Mouse (Mus musculus) kidney, adult 2 months (tissue): ENCODE results near the gene Abhd16a. TPM values are rescaled to one million over a fixed set of nuclear protein-coding genes. Genes with fewer than 3 reads are reported as not detected.

Source experiments
- DNase-seq: peaks from one replicate; pipeline ENCODE4 v3.0.0; 2021
- H3K27ac ChIP-seq: fragments of 200-500 bp; 2 replicates; pipeline ENCODE4 v1.5.1; 2012; ENCODE audit warnings: low read depth, low read length, control low read depth, inconsistent platforms; ENCODE audit not compliant: insufficient read depth
- H3K27me3 ChIP-seq: fragments of 200-500 bp; replicated peaks from 2 replicates; pipeline ENCODE4 v1.6.1; 2012; ENCODE audit warnings: mild to moderate bottlenecking, moderate library complexity, low read length, inconsistent platforms; ENCODE audit not compliant: control insufficient read depth, insufficient read depth
- H3K36me3 ChIP-seq: fragments of 200-500 bp; 2 replicates; pipeline ENCODE4 v1.6.1; 2012; ENCODE audit warnings: mild to moderate bottlenecking, moderate library complexity, low read length, inconsistent platforms; ENCODE audit not compliant: control insufficient read depth, insufficient read depth
- H3K4me1 ChIP-seq: fragments of 200-500 bp; 2 replicates; pipeline ENCODE4 v1.6.1; 2011; ENCODE audit warnings: low read length; ENCODE audit not compliant: control insufficient read depth, insufficient read depth
- H3K4me3 ChIP-seq: fragments of 200-500 bp; 2 replicates; pipeline ENCODE4 v1.5.1; 2011; ENCODE audit warnings: mild to moderate bottlenecking, low read depth, low read length, control low read depth; ENCODE audit not compliant: insufficient read depth
- CTCF ChIP-seq: fragments of 200-500 bp; conservative IDR thresholded peaks from 2 replicates; pipeline ENCODE4 v1.5.1; 2011; ENCODE audit warnings: low read depth, mild to moderate bottlenecking, control low read depth, low read length, moderate library complexity, mixed read lengths; ENCODE audit not compliant: insufficient read depth, insufficient read length
- POLR2A ChIP-seq: fragments of 200-500 bp; IDR thresholded peaks from one replicate; pipeline ENCODE4 v1.6.1; 2011; ENCODE audit warnings: low read depth, low read length, control low read depth
- WGBS: fragments of 180-500 bp; shearing (Covaris S2); methylation state at CpG from one replicate; pipeline ENCODE4 v1.1.7; 2018; 5-methylcytosine and 5-hydroxymethylcytosine counted together
- polyA plus RNA-seq: library from polyadenylated mRNA; depleted of rRNA; stranded (reverse); fragments of >200 nt; gene quantifications from 2 replicates; pipeline ENCODE4 v1.2.3, GENCODE M21; 2012; rRNA removed

The Abhd16a gene
- polyA plus RNA-seq, result 156 and 217 TPM in 2 replicates

- peak within 1 kb of the TSS; percentile 96 for H3K4me3 ChIP-seq
These were observed at the start of gene Abhd16a for GRCm38 (mm10) chr17:35088825-35089644. Abhd16a (plus strand) TSS chr17:35089263.

GRCm38 (mm10) chr17:35043794-35044193 lies 45.3 kb upstream of the Abhd16a start:
- no peaks in the 10 kb centered on the region for H3K27me3 ChIP-seq
- no peak overlapping the region for H3K27ac ChIP-seq
- TF ChIP-seq CTCF (no peak), POLR2A (no peak)
- DNase-seq, result no peak
- WGBS, result 81% methylated on average over 4 of the region's 4 CpGs
- no peaks in the 10 kb centered on the region for H3K36me3 ChIP-seq
- H3K4me3 ChIP-seq, result no peak overlapping the region
- peaks cover 9% of the 10 kb centered on the region; the same call in 1 of the 2 replicates for H3K4me1 ChIP-seq

More at GRCm38 (mm10) chr17:35088825-35089644, at the start of gene Abhd16a:
- H3K27ac ChIP-seq, result peak within 1 kb of the TSS; percentile 100
- DNase-seq, result peak; percentile 96
- TF ChIP-seq CTCF (no peak), POLR2A (peak; percentile 59)
- 2% methylated on average over 67 of the region's 67 CpGs for WGBS
- peaks cover 5% of the 10 kb centered on the region; the same call in 1 of the 2 replicates for H3K4me1 ChIP-seq
- H3K36me3 ChIP-seq, result peaks cover 3% of the 10 kb centered on the region; the same call in 1 of the 2 replicates
- H3K27me3 ChIP-seq, result no peaks in the 10 kb centered on the region

GRCm38 (mm10) chr17:35044904-35045806 lies 43.9 kb upstream of the Abhd16a start:
- TF ChIP-seq POLR2A (no peak), CTCF (no peak)
- peaks cover 15% of the 10 kb centered on the region for H3K4me1 ChIP-seq
- 74% methylated on average over 7 of the region's 7 CpGs for WGBS
- no peak for DNase-seq
- H3K27ac ChIP-seq, result no peak overlapping the region
- no peaks in the 10 kb centered on the region for H3K36me3 ChIP-seq
- H3K27me3 ChIP-seq, result no peaks in the 10 kb centered on the region
- no peak overlapping the region for H3K4me3 ChIP-seq

- no peak for DNase-seq
- H3K27ac ChIP-seq, result 0 out of 2 replicates have a peak overlapping the region, but pooled peaks have one; percentile 3
- H3K4me3 ChIP-seq, result peak overlapping the region; percentile 47
- H3K36me3 ChIP-seq, result no peaks in the 10 kb centered on the region
- WGBS, result 4% methylated on average over 48 of the region's 48 CpGs
- TF ChIP-seq POLR2A (no peak), CTCF (no peak)
- no peaks in the 10 kb centered on the region for H3K27me3 ChIP-seq
- peaks cover 15% of the 10 kb centered on the region for H3K4me1 ChIP-seq
These were observed 43.0 kb upstream of the Abhd16a start for GRCm38 (mm10) chr17:35045807-35046680.

- Histone ChIP-seq H3K36me3 (no peaks in the 10 kb centered on the region), H3K4me3 (peak within 1 kb of the TSS; percentile 47), H3K27me3 (no peaks in the 10 kb centered on the region), H3K27ac (peak within 1 kb of the TSS; percentile 94), H3K4me1 (peaks cover 15% of the 10 kb centered on the region)
- DNase-seq, result peak; percentile 99
- no peak for TF ChIP-seq CTCF
- TF ChIP-seq POLR2A, result no peak
- WGBS, result under 1% methylated on average over 33 of the region's 33 CpGs
These were observed 42.2 kb upstream of the Abhd16a start, which contains the start of gene Msh5 for GRCm38 (mm10) chr17:35046681-35047455. Msh5 (minus strand) TSS chr17:35046745.
